Mouse (Mus musculus) hindbrain, embryonic 15.5 days (tissue): ENCODE measurements around the gene Vmn1r57. TPM values are rescaled to one million over a fixed set of nuclear protein-coding genes. Genes with fewer than 3 reads are reported as not detected.
"Not testable (repeated sequence)": the region's sequence is repeated elsewhere in the genome, so short reads cannot be mapped to it uniquely, and the experiment has no call there.

Experiments
- ATAC-seq: fragments of 200-750 bp; cut with Nextera tagmentation; 2 replicates; pipeline ENCODE4 v1.8.0; 2017; ENCODE audit warnings: low read depth, moderate number of reproducible peaks, moderate TSS enrichment; ENCODE audit not compliant: low FRiP score
- H3K27ac ChIP-seq: fragments of 300-500 bp; sonication (generic); replicated peaks from 2 replicates; pipeline ENCODE4 v1.5.1; 2015; ENCODE audit warnings: mild to moderate bottlenecking, inconsistent platforms
- H3K27me3 ChIP-seq: fragments of 300-500 bp; sonication (generic); 2 replicates; pipeline ENCODE4 v1.6.1; 2015; ENCODE audit warnings: control low read depth, inconsistent platforms
- H3K36me3 ChIP-seq: fragments of 300-500 bp; sonication (generic); 2 replicates; pipeline ENCODE4 v1.6.1; 2015; ENCODE audit warnings: control low read depth, inconsistent platforms
- H3K4me1 ChIP-seq: fragments of 300-500 bp; sonication (generic); replicated peaks from 2 replicates; pipeline ENCODE4 v1.6.1; 2015; ENCODE audit warnings: control low read depth, inconsistent platforms
- H3K4me2 ChIP-seq: fragments of 300-500 bp; sonication (generic); 2 replicates; pipeline ENCODE4 v1.6.1; 2015; ENCODE audit warnings: moderate library complexity, mild to moderate bottlenecking, inconsistent platforms
- H3K4me3 ChIP-seq: fragments of 300-500 bp; sonication (generic); 2 replicates; pipeline ENCODE4 v1.5.1; 2015; ENCODE audit warnings: mild to moderate bottlenecking, inconsistent platforms
- H3K9ac ChIP-seq: fragments of 300-500 bp; sonication (generic); 2 replicates; pipeline ENCODE4 v1.6.1; 2015; ENCODE audit warnings: inconsistent platforms
- H3K9me3 ChIP-seq: fragments of 300-500 bp; sonication (generic); 2 replicates; pipeline ENCODE4 v1.6.1; 2016; ENCODE audit warnings: control low read depth, inconsistent platforms
- WGBS: fragments of 180-500 bp; shearing (Covaris S2); methylation state at CpG from one replicate; pipeline ENCODE4 v1.1.7; 2015; 5-methylcytosine and 5-hydroxymethylcytosine counted together
- polyA plus RNA-seq: library from polyadenylated mRNA; unstranded; fragments of >200 nt; fragmentation: Nextera tagmentation; extraction: Ambion mirVana; gene quantifications from 2 replicates; pipeline ENCODE4 v1.2.1, GENCODE M21; 2015

Vmn1r57 gene
- polyA plus RNA-seq = not detected in 2 replicates

DNA sequence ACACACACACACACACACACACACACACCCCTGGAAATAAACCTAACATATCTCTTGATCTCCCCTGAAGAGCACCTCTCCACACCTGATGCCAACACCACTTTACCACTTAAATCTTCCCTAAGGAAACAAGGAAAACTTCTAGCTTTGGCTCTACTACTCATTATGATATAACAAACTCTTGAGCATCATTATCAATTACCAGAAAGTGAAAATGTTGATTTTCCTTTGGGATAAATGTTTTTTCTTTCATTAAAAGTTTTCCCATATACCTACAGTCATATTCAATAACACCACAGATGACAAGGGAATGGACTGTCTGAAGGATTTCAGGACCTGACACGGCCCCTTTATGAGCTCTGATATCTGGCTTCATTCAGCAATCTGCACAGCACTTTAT lies at the start of gene Vmn1r57:
TSS of gene Vmn1r57 (plus strand) at position 301 of the 400 bp plus-strand sequence.
- H3K4me2 ChIP-seq, H3K27ac ChIP-seq, H3K27me3 ChIP-seq, H3K36me3 ChIP-seq, H3K9me3 ChIP-seq, H3K9ac ChIP-seq, ATAC-seq, H3K4me3 ChIP-seq, H3K4me1 ChIP-seq: not testable (repeated sequence)
- WGBS = 55% methylated on average over 1 of the region's 1 CpGs

GRCm38 (mm10) chr7:5196647-5197046 lies 21.6 kb upstream of the Vmn1r57 start, which contains the start of gene Vmn1r56:
Gene Vmn1r56 (minus strand): TSS chr7:5196747.
- not testable (repeated sequence) for H3K9ac ChIP-seq, H3K4me1 ChIP-seq, H3K27me3 ChIP-seq, H3K4me3 ChIP-seq, H3K4me2 ChIP-seq, H3K9me3 ChIP-seq, H3K36me3 ChIP-seq, H3K27ac ChIP-seq, ATAC-seq

DNA sequence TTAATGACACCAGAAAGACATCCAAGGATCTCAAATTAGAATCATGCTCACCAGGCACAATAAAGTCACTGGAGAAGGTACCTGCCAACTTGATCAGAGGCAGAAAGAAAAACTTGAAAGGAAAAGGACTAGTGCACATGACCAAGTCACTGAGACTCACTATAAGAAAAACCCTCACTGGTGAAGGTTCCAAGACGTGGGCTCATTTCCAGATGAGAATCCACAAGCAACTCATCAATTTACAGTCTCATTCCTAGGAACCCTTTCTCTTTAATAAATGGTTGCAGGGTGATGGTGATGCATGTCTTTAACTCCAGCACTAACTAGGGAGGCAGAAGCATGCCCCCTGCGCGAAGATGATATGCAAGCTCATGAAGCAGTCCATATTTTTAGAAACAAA lies 44.8 kb downstream of the Vmn1r57 start:
- 85% methylated on average over 3 of the region's 3 CpGs for WGBS
- no peak overlapping the region for H3K9ac ChIP-seq
- H3K4me3 ChIP-seq = no peak overlapping the region
- ATAC-seq = no peak
- no peaks in the 10 kb centered on the region for H3K4me1 ChIP-seq
- no peak overlapping the region for H3K4me2 ChIP-seq
- H3K36me3 ChIP-seq = no peaks in the 10 kb centered on the region
- H3K27me3 ChIP-seq = no peaks in the 10 kb centered on the region
- peaks cover 8% of the 10 kb centered on the region; the same call in 1 of the 2 replicates for H3K9me3 ChIP-seq
- H3K27ac ChIP-seq = no peak overlapping the region

Other genes starting within 250 kb of the Vmn1r57 start
- 0.49 and 0.62 TPM in 2 replicates for gene Sbk3, start 247.3 kb upstream of the Vmn1r57 start, polyA plus RNA-seq
- gene Zfp579, start 222.3 kb upstream of the Vmn1r57 start, polyA plus RNA-seq = 60.3 and 66.8 TPM in 2 replicates
- gene Zfp524, start 204.1 kb upstream of the Vmn1r57 start, polyA plus RNA-seq = 8.1 and 9.2 TPM in 2 replicates
- gene Fiz1, start 203.8 kb upstream of the Vmn1r57 start, polyA plus RNA-seq = 41.9 and 44.6 TPM in 2 replicates
- 1.2 TPM in 1 of 2 replicates, not detected in the other for gene Gm44973, start 203.0 kb upstream of the Vmn1r57 start, polyA plus RNA-seq
- gene Zfp865, start 198.1 kb upstream of the Vmn1r57 start, polyA plus RNA-seq = 6.0 and 7.5 TPM in 2 replicates
- gene Ccdc106, start 197.9 kb upstream of the Vmn1r57 start, polyA plus RNA-seq = 58.8 and 65.2 TPM in 2 replicates
- not detected in 2 replicates for gene 4632433K11Rik, start 184.4 kb upstream of the Vmn1r57 start, polyA plus RNA-seq
- 7.8 and 9.3 TPM in 2 replicates for gene Zfp784, start 180.0 kb upstream of the Vmn1r57 start, polyA plus RNA-seq
- 90.6 and 113 TPM in 2 replicates for gene Zfp580, start 167.0 kb upstream of the Vmn1r57 start, polyA plus RNA-seq
- 99.8 and 101 TPM in 2 replicates for gene U2af2, start 156.3 kb upstream of the Vmn1r57 start, polyA plus RNA-seq
- gene Epn1, start 138.3 kb upstream of the Vmn1r57 start, polyA plus RNA-seq = 105 and 118 TPM in 2 replicates
- gene Rfpl4, start 101.5 kb upstream of the Vmn1r57 start, polyA plus RNA-seq = not detected in 2 replicates
- gene Rasl2-9, start 92.5 kb upstream of the Vmn1r57 start, polyA plus RNA-seq = 0.31 and 1.0 TPM in 2 replicates
- gene Vmn1r55, start 68.8 kb upstream of the Vmn1r57 start, polyA plus RNA-seq = not detected in 2 replicates
- gene Vmn1r56, start 21.7 kb upstream of the Vmn1r57 start, polyA plus RNA-seq = not detected in 2 replicates
- gene Gm5065, start 132.0 kb downstream of the Vmn1r57 start, polyA plus RNA-seq = not detected in 2 replicates
- gene Nlrp2, start 132.5 kb downstream of the Vmn1r57 start, polyA plus RNA-seq = not detected in 2 replicates
- gene Vmn1r58, start 194.9 kb downstream of the Vmn1r57 start, polyA plus RNA-seq = not detected in 2 replicates
- not detected in 2 replicates for gene Vmn1r59, start 238.3 kb downstream of the Vmn1r57 start, polyA plus RNA-seq